Mouse (Mus musculus): ENCODE results near the gene Trdmt1.
"Not testable (repeated sequence)": the region's sequence is repeated elsewhere in the genome, so short reads cannot be mapped to it uniquely, and the experiment has no call there.

Gene Trdmt1

GRCm38 (mm10) chr2:13544193-13544824 is at the start of gene Trdmt1:
TSS of gene Trdmt1 (minus strand) at chr2:13544668.
- DNase-seq: peak; percentile 83 to 86

DNA sequence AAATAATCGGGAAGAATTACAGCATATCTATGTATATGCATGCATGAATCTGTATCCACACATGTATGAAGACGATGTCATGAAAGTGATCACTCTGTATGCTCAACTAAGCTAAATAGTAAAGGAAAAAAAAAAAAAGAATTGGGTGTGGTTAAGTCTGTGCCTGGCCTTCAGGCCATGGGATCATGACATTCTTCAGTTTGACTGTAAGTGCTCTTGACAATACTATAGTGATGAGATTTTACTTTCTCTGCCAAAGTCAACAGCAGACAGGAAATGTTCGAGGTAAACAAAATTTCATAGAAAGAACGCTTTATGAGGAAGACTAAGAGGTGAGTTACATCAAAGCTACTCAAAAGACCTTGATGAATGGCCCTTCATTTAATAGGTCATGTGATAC is 48.9 kb upstream of the Trdmt1 start:
- DNase-seq: no peak

- DNase-seq: not testable (repeated sequence)
These were observed 39.3 kb upstream of the Trdmt1 start for GRCm38 (mm10) chr2:13583746-13584145.

DNA sequence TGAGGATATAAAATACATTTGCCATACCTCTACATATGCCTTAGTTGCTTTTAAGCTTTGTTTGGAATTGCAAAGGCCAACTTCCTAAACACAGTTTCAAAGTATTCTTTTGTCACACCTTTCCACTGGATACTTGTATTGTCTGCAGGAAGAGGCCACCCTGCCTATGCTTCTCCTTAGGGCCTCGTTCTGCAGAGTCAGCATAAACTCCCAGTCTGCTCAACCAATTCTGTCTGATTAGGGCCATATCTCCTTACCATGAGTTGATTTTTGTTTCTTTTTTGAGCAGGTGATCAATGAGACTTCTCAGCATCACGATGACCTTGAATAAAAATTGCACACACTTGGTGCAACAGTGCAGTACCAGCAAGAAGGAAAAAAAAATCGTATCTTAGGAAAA is 37.7 kb upstream of the Trdmt1 start:
- no peak for DNase-seq

GRCm38 (mm10) chr2:13579991-13580390 is 35.5 kb upstream of the Trdmt1 start:
- DNase-seq: no peak

DNA sequence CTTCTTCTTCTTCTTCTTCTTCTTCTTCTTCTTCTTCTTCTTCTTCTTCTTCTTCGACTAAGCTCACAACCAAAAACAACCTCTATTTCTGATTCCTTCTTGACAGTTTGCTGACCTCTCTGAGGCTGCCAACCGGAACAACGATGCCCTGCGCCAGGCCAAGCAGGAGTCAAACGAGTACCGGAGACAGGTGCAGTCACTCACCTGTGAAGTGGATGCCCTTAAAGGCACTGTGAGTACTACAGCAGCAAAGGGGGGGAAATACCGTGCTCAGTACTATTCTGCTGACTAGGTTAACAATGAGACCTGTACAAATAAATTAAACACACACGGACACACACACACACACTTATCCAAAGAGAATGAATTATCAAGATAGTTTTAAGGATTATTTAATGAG is 34.8 kb upstream of the Trdmt1 start:
- DNase-seq: no peak

DNA sequence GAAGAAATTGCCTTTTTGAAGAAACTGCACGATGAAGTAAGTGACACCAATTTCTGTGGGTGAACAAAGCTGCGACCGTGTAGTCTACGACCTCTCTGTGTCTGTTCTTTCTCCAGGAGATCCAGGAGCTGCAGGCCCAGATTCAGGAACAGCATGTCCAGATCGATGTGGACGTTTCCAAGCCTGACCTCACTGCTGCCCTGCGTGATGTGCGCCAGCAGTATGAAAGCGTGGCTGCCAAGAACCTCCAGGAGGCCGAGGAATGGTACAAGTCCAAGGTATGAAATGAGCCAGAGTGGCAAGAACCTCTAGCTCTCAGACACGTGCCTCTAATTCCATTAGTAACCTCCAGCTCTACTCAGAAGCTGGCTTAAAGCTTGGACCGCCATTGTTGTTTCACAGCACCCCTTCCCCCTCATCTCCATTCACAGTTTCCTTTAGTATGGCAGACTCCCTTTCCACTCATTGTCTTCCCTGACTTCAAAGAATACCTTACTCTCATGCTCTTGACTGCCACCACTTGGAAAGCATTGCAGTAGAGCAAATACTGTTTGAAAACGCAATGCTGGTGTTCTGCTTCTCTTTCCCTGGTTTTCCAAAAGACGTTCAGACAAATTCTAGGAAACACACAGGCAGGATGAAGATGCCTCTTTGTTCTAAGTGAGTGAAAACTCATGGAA is 34.1 kb upstream of the Trdmt1 start:
- no peak for DNase-seq

- no peak for DNase-seq
These were observed 32.9 kb upstream of the Trdmt1 start for GRCm38 (mm10) chr2:13577399-13577798.

DNA sequence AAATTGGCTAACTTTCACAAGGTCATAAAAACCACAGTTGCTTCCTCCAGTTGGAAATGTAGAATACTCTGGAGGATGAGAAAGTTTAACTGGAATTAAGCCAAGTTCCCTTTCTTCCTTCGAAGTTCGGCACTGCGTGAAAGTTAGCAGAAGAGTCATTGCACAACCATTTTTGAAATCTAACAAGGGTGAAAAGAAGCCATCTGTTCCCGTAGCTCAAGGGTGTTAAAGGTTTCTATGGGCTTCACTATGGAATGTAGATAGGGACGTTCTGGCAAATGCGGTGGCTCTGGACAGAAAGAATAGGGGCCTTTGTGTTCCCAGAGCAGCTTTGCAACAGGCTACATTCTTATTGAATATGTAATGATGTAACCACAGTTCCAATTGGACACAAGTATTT is 31.5 kb upstream of the Trdmt1 start:
- no peak for DNase-seq

DNA sequence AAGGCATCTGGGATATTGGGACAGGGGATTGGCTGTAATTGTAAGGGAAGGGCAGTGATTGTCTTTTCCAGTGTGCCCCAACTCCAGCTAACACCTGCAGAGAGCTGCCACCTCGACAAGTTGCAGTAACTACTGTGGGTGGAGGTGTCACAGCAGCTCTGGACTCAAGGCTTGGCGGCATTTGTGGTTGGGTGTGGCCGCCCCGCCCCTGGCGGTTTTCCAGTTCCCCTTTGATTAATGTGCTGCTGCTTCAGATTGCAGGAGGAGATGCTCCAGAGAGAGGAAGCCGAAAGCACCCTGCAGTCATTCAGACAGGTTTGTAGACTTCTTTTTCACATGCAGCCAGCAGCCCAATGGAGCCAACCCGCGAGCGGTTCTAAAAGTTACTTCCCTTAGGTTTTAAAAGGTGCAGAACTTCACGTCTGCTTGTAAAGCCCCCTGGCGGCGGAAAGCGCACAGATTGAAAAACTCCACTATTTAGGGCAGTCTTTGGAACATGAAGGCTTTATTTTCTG is 30.9 kb upstream of the Trdmt1 start:
- peak; percentile 80 to 83 for DNase-seq

DNA sequence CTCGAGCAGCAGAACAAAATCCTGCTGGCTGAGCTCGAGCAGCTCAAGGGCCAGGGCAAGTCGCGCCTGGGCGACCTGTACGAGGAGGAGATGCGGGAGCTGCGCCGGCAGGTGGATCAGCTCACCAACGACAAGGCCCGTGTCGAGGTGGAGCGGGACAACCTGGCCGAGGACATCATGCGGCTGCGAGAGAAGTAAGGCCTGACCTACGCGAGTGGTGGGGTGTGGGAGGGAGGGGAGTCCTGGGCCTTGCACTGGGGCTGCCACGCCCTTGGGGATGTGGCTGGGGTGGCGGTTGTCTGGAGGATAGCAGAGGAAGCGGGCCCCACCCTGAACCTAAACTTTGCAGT is 30.3 kb upstream of the Trdmt1 start:
- DNase-seq: peak; percentile 68 to 73

DNA sequence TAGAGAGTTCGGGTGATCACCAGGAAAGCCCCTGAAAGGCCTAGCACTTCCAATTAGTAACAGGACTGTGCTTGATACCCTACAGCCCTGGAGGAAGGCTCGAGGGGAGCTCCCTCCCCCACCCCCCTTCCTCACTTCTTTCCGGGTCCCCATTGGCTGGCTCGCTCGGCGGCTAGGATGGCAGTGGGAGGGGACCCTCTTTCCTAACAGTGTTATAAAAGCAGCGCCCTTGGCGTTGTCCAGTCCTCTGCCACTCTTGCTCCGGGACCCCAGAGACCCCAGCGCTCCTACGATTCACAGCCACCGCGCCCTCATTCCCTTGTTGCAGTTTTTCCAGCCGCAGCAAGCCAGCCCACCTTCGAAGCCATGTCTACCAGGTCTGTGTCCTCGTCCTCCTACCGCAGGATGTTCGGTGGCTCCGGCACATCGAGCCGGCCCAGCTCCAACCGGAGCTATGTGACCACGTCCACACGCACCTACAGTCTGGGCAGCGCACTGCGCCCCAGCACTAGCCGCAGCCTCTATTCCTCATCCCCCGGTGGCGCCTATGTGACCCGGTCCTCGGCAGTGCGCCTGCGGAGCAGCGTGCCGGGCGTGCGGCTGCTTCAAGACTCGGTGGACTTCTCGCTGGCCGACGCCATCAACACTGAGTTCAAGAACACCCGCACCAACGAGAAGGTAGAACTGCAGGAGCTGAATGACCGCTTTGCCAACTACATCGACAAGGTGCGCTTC is 29.8 kb upstream of the Trdmt1 start:
- peak; percentile 87 for DNase-seq

- DNase-seq: peak; percentile 84 to 86
These were observed 29.1 kb upstream of the Trdmt1 start, which contains the start of gene Vim for GRCm38 (mm10) chr2:13573408-13574065. TSS of gene Vim (plus strand) at chr2:13573927.

- no peak for DNase-seq
These were observed 28.4 kb upstream of the Trdmt1 start for GRCm38 (mm10) chr2:13572647-13573407.

DNA sequence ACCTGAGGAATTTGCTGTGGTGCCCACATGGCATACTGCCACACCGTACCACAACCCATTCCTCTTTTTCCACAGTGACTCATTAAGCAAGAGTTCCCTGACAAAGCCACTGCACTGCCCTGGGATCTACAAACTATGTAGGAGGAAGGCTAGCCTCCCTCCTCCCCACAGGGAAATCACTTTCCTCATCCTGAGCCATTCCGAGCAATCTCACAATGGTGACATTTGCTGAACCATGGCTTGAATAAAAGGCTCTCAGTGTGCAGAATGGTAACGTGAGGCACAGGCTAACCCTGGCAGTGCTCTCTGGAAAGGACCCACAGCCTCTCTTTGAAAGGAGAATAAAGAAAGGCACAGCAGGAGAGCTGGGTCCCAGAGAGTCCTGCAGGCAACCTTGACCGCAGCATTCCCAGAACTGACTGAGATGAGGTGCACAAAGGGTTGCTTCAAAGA is 27.7 kb upstream of the Trdmt1 start:
- DNase-seq: no peak

DNA sequence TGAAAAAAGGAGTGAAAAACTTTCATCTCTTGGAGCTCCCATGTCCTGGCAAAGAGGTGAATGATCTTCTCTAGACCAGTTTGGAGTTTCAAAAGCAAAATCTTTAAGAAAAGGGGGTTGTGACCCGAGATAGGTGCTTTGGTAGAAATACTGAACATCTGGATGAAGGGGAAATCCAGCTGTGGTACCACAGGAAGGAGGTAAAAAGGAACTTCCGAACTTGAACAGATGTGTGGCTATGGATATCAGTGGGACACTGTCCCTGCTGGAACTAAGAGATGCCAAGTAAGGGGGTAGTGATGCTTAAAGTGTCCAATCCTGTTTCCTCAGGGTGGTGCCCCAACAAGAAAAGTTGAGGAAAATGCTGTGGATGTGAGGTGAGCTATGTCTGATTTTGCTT is 25.7 kb upstream of the Trdmt1 start:
- DNase-seq: no peak

DNA sequence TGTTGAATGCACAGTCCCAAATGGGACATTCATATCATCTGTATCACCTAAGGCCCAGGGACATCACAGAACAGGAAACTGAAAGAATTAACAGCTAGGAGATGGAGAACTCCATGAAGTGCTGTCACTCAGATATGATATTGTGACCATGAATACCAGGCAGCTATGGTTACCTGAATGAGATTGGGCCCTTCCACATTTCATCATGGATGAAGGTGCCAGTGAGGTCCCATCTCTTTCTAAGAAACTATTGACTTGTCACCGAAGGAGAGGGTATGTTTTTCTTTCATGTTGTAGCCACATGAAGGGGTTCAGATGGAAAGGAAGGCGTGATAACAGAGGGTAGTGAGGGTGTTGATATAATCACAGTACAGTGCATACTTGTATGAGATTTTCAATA is 15.9 kb upstream of the Trdmt1 start:
- no peak for DNase-seq

DNA sequence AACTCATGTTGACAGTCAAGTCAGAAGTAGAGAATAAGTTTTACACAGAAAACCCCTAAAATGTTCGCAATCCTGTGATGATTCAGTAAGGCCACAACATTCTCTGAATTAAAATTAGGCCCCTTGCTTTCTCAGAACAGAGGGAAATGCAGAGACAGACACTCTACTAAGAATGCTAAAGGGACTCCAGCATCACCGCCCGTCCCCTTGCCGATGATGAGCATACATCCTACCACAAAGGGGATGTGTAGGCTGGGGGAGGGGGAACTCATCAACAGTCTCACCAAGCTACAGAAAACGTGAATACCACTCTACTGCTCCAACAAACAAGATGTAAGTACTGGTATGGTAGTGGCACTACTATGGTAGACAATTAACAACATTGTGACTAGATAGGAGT is 15.3 kb upstream of the Trdmt1 start:
- DNase-seq: no peak

DNA sequence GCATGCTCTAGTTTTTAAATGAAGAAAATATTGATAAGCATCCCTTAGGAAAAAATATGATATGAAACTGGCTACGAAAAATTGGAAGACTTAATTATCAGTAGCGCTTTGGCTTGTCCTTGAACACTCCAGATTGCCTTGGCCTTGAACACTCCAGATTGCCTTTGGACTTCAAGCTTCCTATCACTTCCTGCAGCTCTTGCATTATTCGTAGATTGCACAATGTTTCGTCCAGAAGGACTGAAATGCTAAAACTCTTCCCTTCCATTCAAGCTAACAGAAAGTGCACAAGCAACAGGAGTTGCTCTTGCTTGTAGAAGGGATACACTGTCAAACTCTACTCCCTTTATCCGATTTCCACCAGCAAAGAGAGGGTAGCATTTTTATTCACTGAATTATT is 14.8 kb upstream of the Trdmt1 start:
- no peak for DNase-seq

GRCm38 (mm10) chr2:13558607-13559262 is 14.3 kb upstream of the Trdmt1 start:
- DNase-seq: peak; percentile 55

DNA sequence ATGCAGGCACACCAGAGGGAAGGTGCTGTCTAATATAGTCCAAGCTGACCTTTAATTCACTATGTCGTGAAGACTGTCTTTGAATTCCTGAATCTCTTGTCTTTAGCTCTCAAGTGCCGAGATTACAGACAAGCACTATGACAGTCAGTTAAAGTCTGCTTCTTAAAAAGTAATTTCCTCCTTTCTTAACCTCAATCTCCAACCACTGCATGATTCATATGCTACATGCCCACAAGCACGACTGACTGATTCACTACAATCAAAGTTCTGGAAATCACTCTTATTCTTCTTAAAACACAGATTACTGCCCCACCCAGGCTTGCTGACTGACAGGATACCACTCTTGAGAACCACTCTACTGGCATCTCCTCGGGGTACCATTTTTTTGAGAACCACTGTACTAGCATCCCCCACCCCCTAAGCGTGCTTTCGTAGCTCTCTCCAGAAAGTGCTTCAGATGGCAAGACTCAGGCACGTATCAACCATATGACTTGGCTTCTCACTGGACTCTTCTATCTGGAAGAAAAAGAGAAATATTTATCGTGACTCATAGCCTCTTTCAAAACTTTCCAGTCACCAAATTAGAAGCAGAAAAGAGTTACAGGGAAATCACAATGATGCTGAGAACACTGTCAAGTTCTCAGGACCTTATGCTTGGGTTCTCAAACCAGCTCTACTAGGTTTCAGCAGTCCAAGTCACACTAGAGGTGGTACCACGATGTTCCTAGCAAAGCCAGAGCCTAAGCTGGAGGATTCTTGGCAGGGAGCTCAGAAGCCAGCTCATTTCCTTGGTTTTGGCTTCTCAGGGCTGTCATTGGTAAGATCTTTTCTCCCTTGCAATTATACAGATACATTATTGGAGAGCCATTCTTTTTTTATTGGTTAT is 12.9 kb upstream of the Trdmt1 start:
- no peak for DNase-seq

All from lung, adult 18-20 months (tissue).